Mouse (Mus musculus): ENCODE measurements at regions not wholly inside any gene's neighbourhood (a gene's known extent, or its start where the extent isn't known, plus 50 kb on each side); places are given as distances from the start of the nearest gene placed in this dataset.

GRCm38 (mm10) chr16:55168433-55168832 is 129.4 kb downstream of the Zpld1 start:
- TF ChIP-seq CTCF (IDR thresholded peaks at IDR 0.05; ENCODE audit: insufficient read depth, low read length) (no peak), POLR2A (IDR thresholded peaks at IDR 0.05; ENCODE audit: borderline replicate concordance, extremely low read depth, low read depth, low read length) (no peak)
